Mouse (Mus musculus): Measurements from ENCODE around the gene Slc25a34. TPM values are rescaled to one million over a fixed set of nuclear protein-coding genes. Genes with fewer than 3 reads are reported as not detected.

The Slc25a34 gene
- polyA plus RNA-seq, 1 experiment = not detected

GRCm38 (mm10) chr4:141571337-141571739 is 52.3 kb downstream of the Slc25a34 start:
- no peak overlapping the region for H3K4me3 ChIP-seq (replicated peaks)

GRCm38 (mm10) chr4:141570821-141571220 is 52.8 kb downstream of the Slc25a34 start:
- Histone ChIP-seq H3K9me3 (ENCODE audit: control insufficient read depth, low read length) (no peaks in the 10 kb centered on the region), H3K36me3 (ENCODE audit: control insufficient read depth) (no peaks in the 10 kb centered on the region), H3K4me1 (ENCODE audit: control insufficient read depth) (peaks cover 2% of the 10 kb centered on the region), H3K4me3 (replicated peaks) (no peak overlapping the region), H3K27me3 (ENCODE audit: control insufficient read depth) (peaks cover 8% of the 10 kb centered on the region; the same call in 1 of the 2 replicates)
- TF ChIP-seq GATA1 (IDR thresholded peaks at IDR 0.05; ENCODE audit: low read length) (no peak), TAL1 (IDR thresholded peaks at IDR 0.05; ENCODE audit: low read length) (no peak)

More at GRCm38 (mm10) chr4:141571337-141571739, 52.3 kb downstream of the Slc25a34 start:
- Histone ChIP-seq H3K4me1 (ENCODE audit: control insufficient read depth) (peaks cover 2% of the 10 kb centered on the region), H3K9me3 (ENCODE audit: control insufficient read depth, low read length) (no peaks in the 10 kb centered on the region), H3K36me3 (ENCODE audit: control insufficient read depth) (no peaks in the 10 kb centered on the region), H3K27me3 (ENCODE audit: control insufficient read depth) (peaks cover 8% of the 10 kb centered on the region; the same call in 1 of the 2 replicates)
- TF ChIP-seq GATA1 (IDR thresholded peaks at IDR 0.05; ENCODE audit: low read length) = no peak
- no peak for TF ChIP-seq TAL1 (IDR thresholded peaks at IDR 0.05; ENCODE audit: low read length)

- no peak overlapping the region for H3K4me3 ChIP-seq (replicated peaks)
- peaks cover 2% of the 10 kb centered on the region for H3K4me1 ChIP-seq (ENCODE audit: control insufficient read depth)
- no peaks in the 10 kb centered on the region for H3K36me3 ChIP-seq (ENCODE audit: control insufficient read depth)
- TF ChIP-seq GATA1 (IDR thresholded peaks at IDR 0.05; ENCODE audit: low read length) (no peak), TAL1 (IDR thresholded peaks at IDR 0.05; ENCODE audit: low read length) (no peak)
- no peaks in the 10 kb centered on the region for H3K9me3 ChIP-seq (ENCODE audit: control insufficient read depth, low read length)
- peaks cover 8% of the 10 kb centered on the region; the same call in 1 of the 2 replicates for H3K27me3 ChIP-seq (ENCODE audit: control insufficient read depth)
These were observed 53.6 kb downstream of the Slc25a34 start for GRCm38 (mm10) chr4:141570004-141570403.

- Histone ChIP-seq H3K4me3 (replicated peaks) (no peak overlapping the region), H3K4me1 (ENCODE audit: control insufficient read depth) (peaks cover 2% of the 10 kb centered on the region), H3K36me3 (ENCODE audit: control insufficient read depth) (no peaks in the 10 kb centered on the region), H3K27me3 (ENCODE audit: control insufficient read depth) (peaks cover 8% of the 10 kb centered on the region; the same call in 1 of the 2 replicates), H3K9me3 (ENCODE audit: control insufficient read depth, low read length) (no peaks in the 10 kb centered on the region)
- TF ChIP-seq GATA1 (IDR thresholded peaks at IDR 0.05; ENCODE audit: low read length) = no peak
- TF ChIP-seq TAL1 (IDR thresholded peaks at IDR 0.05; ENCODE audit: low read length) = no peak
These were observed 54.7 kb downstream of the Slc25a34 start for GRCm38 (mm10) chr4:141568966-141569365.

Other genes starting within 250 kb of the Slc25a34 start
- not detected in 2 replicates for gene Clcnka, start 225.1 kb downstream of the Slc25a34 start, polyA plus RNA-seq (2012)
- gene Clcnkb, start 207.8 kb downstream of the Slc25a34 start, polyA plus RNA-seq (2012) = not detected in 2 replicates
- gene Hspb7, start 203.0 kb downstream of the Slc25a34 start, polyA plus RNA-seq (2012) = not detected in 2 replicates
- not detected in 2 replicates for gene Srarp, start 187.7 kb downstream of the Slc25a34 start, polyA plus RNA-seq (2012)
- gene Zbtb17, start 179.2 kb downstream of the Slc25a34 start, polyA plus RNA-seq (2012) = 1.9 and 2.6 TPM in 2 replicates
- gene Spen, start 85.2 kb downstream of the Slc25a34 start, polyA plus RNA-seq (2012) = 25.6 and 25.7 TPM in 2 replicates
- 0.02 TPM in 2 replicates for gene Fblim1, start 17.7 kb downstream of the Slc25a34 start, polyA plus RNA-seq (2012)
- 0.03 TPM in 1 of 2 replicates, not detected in the other for gene Tmem82, start 5.2 kb downstream of the Slc25a34 start, polyA plus RNA-seq (2012)
- 1.1 and 1.4 TPM in 2 replicates for gene Plekhm2, start 41.1 kb upstream of the Slc25a34 start, polyA plus RNA-seq (2012)
- gene Rsc1a1, start 61.8 kb upstream of the Slc25a34 start, polyA plus RNA-seq (2012) = 0.11 TPM in 1 of 2 replicates, not detected in the other
- gene Ddi2, start 99.6 kb upstream of the Slc25a34 start, polyA plus RNA-seq (2012) = 0.58 and 0.85 TPM in 2 replicates
- gene Agmat, start 122.9 kb upstream of the Slc25a34 start, polyA plus RNA-seq (2012) = 0.11 and 0.19 TPM in 2 replicates
- gene Dnajc16, start 167.1 kb upstream of the Slc25a34 start, polyA plus RNA-seq (2012) = 0.14 and 0.15 TPM in 2 replicates
- 1.2 and 2.3 TPM in 2 replicates for gene Casp9, start 169.8 kb upstream of the Slc25a34 start, polyA plus RNA-seq (2012)
- gene Cela2a, start 202.3 kb upstream of the Slc25a34 start, polyA plus RNA-seq (2012) = not detected in 2 replicates
- gene Ctrc, start 222.5 kb upstream of the Slc25a34 start, polyA plus RNA-seq (2012) = not detected in 2 replicates